Mouse (Mus musculus) liver, embryonic 14.5 days (tissue): Measurements from ENCODE around the gene Vwa1. TPM values are rescaled to one million over a fixed set of nuclear protein-coding genes. Genes with fewer than 3 reads are reported as not detected.
"Not testable (repeated sequence)": the region's sequence is repeated elsewhere in the genome, so short reads cannot be mapped to it uniquely, and the experiment has no call there.

Experiments
- ATAC-seq: fragments of 200-750 bp; cut with Nextera tagmentation; 2 replicates; pipeline ENCODE4 v1.8.0; 2017; ENCODE audit warnings: moderate number of reproducible peaks, mild to moderate bottlenecking, moderate library complexity; ENCODE audit not compliant: insufficient read depth
- DNase-seq, 3 experiments: peaks; one replicate each; pipeline ENCODE4 v3.0.0-alpha.2; 2012 to 2013; ENCODE audit warnings: low read depth in 3 of 3, low spot score in 3 of 3
- H3K27ac ChIP-seq: fragments of 300-500 bp; sonication (generic); 2 replicates; pipeline ENCODE4 v1.5.1; 2014; ENCODE audit warnings: moderate library complexity, mild to moderate bottlenecking, control low read depth, inconsistent platforms
- H3K27me3 ChIP-seq: fragments of 300-500 bp; sonication (generic); 2 replicates; pipeline ENCODE4 v1.6.1; 2014; ENCODE audit warnings: mild to moderate bottlenecking, low read length, moderate library complexity; ENCODE audit not compliant: control insufficient read depth, insufficient read depth
- H3K36me3 ChIP-seq: fragments of 300-500 bp; sonication (generic); replicated peaks from 2 replicates; pipeline ENCODE4 v1.6.1; 2014; ENCODE audit warnings: low read depth; ENCODE audit not compliant: control insufficient read depth, insufficient read depth
- H3K4me1 ChIP-seq, 2 experiments: fragments of 200-500 bp in 1 of 2; fragments of 300-500 bp in 1 of 2; sonication (generic) in 1 of 2; replicated peaks; 2 replicates each; pipeline ENCODE4 v1.6.1; 2012 to 2014; ENCODE audit warnings: antibody characterized with exemption in 1 of 2, inconsistent platforms in 1 of 2, low read length in 1 of 2; ENCODE audit not compliant: control insufficient read depth in 2 of 2, insufficient read depth in 2 of 2
- H3K4me2 ChIP-seq: fragments of 300-500 bp; sonication (generic); 2 replicates; pipeline ENCODE4 v1.6.1; 2014; ENCODE audit warnings: low read depth, mild to moderate bottlenecking, control low read depth, moderate library complexity
- H3K4me3 ChIP-seq, 2 experiments: fragments of 200-500 bp in 1 of 2; fragments of 300-500 bp in 1 of 2; sonication (generic) in 1 of 2; 2 replicates each; pipeline ENCODE4 v1.5.1; 2012 to 2014; ENCODE audit warnings: low read depth in 2 of 2, low read length in 2 of 2, mild to moderate bottlenecking in 2 of 2, control low read depth in 1 of 2, inconsistent platforms in 1 of 2, moderate library complexity in 1 of 2; ENCODE audit not compliant: insufficient read depth in 1 of 2
- H3K9ac ChIP-seq: fragments of 300-500 bp; sonication (generic); replicated peaks from 2 replicates; pipeline ENCODE4 v1.6.1; 2014; ENCODE audit warnings: mild to moderate bottlenecking, control low read depth, moderate library complexity
- H3K9me3 ChIP-seq: fragments of 300-500 bp; sonication (generic); 2 replicates; pipeline ENCODE4 v1.6.1; 2016; ENCODE audit warnings: low read length, mixed read lengths; ENCODE audit not compliant: control insufficient read depth
- CTCF ChIP-seq: IDR thresholded peaks from 2 replicates; pipeline ENCODE4 v1.5.1; 2016; ENCODE audit warnings: antibody characterized with exemption, low read depth, control low read depth
- EP300 ChIP-seq: IDR thresholded peaks from 2 replicates; pipeline ENCODE4 v1.6.1; 2016; ENCODE audit warnings: antibody characterized with exemption, low read depth
- WGBS: fragments of 180-500 bp; shearing (Covaris S2); extraction: QIAGEN DNeasy Blood & Tissue Kit; methylation state at CpG from one replicate; pipeline ENCODE4 v1.1.7; 2014; ENCODE audit not compliant: insufficient replicate concordance; 5-methylcytosine and 5-hydroxymethylcytosine counted together
- polyA plus RNA-seq, 2 experiments: library from polyadenylated mRNA; depleted of rRNA in 1 of 2; stranded (reverse) in 1 of 2; unstranded in 1 of 2; fragments of >200 nt; fragmentation: Nextera tagmentation in 1 of 2; extraction: Ambion mirVana in 1 of 2; gene quantifications; 2 replicates each; pipeline versions ENCODE4 v1.2.1 to v1.2.3; 2012 to 2014

Vwa1 gene
- polyA plus RNA-seq, 2 experiments: 0.15 to 0.19 TPM

GRCm38 (mm10) chr4:155744474-155744873 is 30.0 kb downstream of the Vwa1 start:
- peaks cover 39% of the 10 kb centered on the region for H3K36me3 ChIP-seq
- H3K4me3 ChIP-seq: no peak overlapping the region
- TF ChIP-seq CTCF (no peak), EP300 (no peak)
- no peaks in the 10 kb centered on the region for H3K27me3 ChIP-seq
- H3K9me3 ChIP-seq: no peaks in the 10 kb centered on the region
- no peaks in the 10 kb centered on the region for H3K4me1 ChIP-seq
- no peak overlapping the region for H3K27ac ChIP-seq
- no peak for DNase-seq
- no peak overlapping the region for H3K9ac ChIP-seq
- no peak for ATAC-seq
- no peak overlapping the region for H3K4me2 ChIP-seq
- WGBS: 77% methylated on average over 8 of the region's 8 CpGs

GRCm38 (mm10) chr4:155742684-155743083 is 31.8 kb downstream of the Vwa1 start:
- Histone ChIP-seq H3K27ac (no peak overlapping the region), H3K27me3 (no peaks in the 10 kb centered on the region), H3K4me1 (no peaks in the 10 kb centered on the region), H3K36me3 (peaks cover 28% of the 10 kb centered on the region), H3K4me2 (no peak overlapping the region), H3K4me3 (no peak overlapping the region), H3K9ac (no peak overlapping the region), H3K9me3 (no peaks in the 10 kb centered on the region)
- no peak for TF ChIP-seq EP300
- TF ChIP-seq CTCF: no peak
- ATAC-seq (no peak), DNase-seq (no peak)
- WGBS: 76% methylated on average over 5 of the region's 5 CpGs

- H3K9ac ChIP-seq, H3K4me3 ChIP-seq, H3K4me2 ChIP-seq, H3K27ac ChIP-seq, DNase-seq, H3K9me3 ChIP-seq, H3K4me1 ChIP-seq, H3K27me3 ChIP-seq, ATAC-seq: not testable (repeated sequence)
- H3K36me3 ChIP-seq: peaks cover 20% of the 10 kb centered on the region
- WGBS: 89% methylated on average over 10 of the region's 10 CpGs
Observed at GRCm38 (mm10) chr4:155740681-155741080, 33.8 kb downstream of the Vwa1 start.

GRCm38 (mm10) chr4:155739741-155740636 is 34.5 kb downstream of the Vwa1 start:
- H3K9ac ChIP-seq: no peak overlapping the region
- no peak for TF ChIP-seq EP300
- no peaks in the 10 kb centered on the region for H3K27me3 ChIP-seq
- H3K27ac ChIP-seq: no peak overlapping the region
- 0 out of 4 replicates have a peak, but pooled peaks cover 0 to 3% of the 10 kb centered on the region in 2 experiments for H3K4me1 ChIP-seq
- ATAC-seq (no peak), DNase-seq (no peak)
- no peaks in the 10 kb centered on the region for H3K9me3 ChIP-seq
- no peak overlapping the region for H3K4me3 ChIP-seq
- peaks cover 20% of the 10 kb centered on the region for H3K36me3 ChIP-seq
- H3K4me2 ChIP-seq: no peak overlapping the region
- 82% methylated on average over 37 of the region's 37 CpGs for WGBS

GRCm38 (mm10) chr4:155739152-155739551 is 35.3 kb downstream of the Vwa1 start:
- TF ChIP-seq EP300: no peak
- TF ChIP-seq CTCF: no peak
- no peak overlapping the region for H3K9ac ChIP-seq
- no peak overlapping the region for H3K4me3 ChIP-seq
- H3K27me3 ChIP-seq: no peaks in the 10 kb centered on the region
- 64% methylated on average over 6 of the region's 6 CpGs for WGBS
- DNase-seq (no peak), ATAC-seq (no peak)
- no peaks in the 10 kb centered on the region for H3K9me3 ChIP-seq
- peaks cover 1 to 3% of the 10 kb centered on the region in 2 experiments; a peak in 1 of 4 replicates for H3K4me1 ChIP-seq
- peaks cover 16% of the 10 kb centered on the region for H3K36me3 ChIP-seq
- no peak overlapping the region for H3K4me2 ChIP-seq
- H3K27ac ChIP-seq: no peak overlapping the region
